Mouse (Mus musculus) cerebellum, adult 11 months (tissue): Measurements from ENCODE around the gene Gfod2.

Source experiments
- DNase-seq: peaks from one replicate; pipeline ENCODE4 v3.0.0; 2022

Gfod2 gene

GRCm38 (mm10) chr8:105702001-105702401 is 56.5 kb downstream of the Gfod2 start:
- peak; percentile 50 for DNase-seq

- DNase-seq, result peak; percentile 95
Measured at GRCm38 (mm10) chr8:105700966-105701824, 57.3 kb downstream of the Gfod2 start, which contains the start of the genes Acd and Pard6a. TSS of gene Acd (minus strand) at chr8:105701102. TSS of gene Pard6a (plus strand) at chr8:105701148.

- DNase-seq, result no peak
Measured at GRCm38 (mm10) chr8:105700566-105700965, 57.9 kb downstream of the Gfod2 start.

DNA sequence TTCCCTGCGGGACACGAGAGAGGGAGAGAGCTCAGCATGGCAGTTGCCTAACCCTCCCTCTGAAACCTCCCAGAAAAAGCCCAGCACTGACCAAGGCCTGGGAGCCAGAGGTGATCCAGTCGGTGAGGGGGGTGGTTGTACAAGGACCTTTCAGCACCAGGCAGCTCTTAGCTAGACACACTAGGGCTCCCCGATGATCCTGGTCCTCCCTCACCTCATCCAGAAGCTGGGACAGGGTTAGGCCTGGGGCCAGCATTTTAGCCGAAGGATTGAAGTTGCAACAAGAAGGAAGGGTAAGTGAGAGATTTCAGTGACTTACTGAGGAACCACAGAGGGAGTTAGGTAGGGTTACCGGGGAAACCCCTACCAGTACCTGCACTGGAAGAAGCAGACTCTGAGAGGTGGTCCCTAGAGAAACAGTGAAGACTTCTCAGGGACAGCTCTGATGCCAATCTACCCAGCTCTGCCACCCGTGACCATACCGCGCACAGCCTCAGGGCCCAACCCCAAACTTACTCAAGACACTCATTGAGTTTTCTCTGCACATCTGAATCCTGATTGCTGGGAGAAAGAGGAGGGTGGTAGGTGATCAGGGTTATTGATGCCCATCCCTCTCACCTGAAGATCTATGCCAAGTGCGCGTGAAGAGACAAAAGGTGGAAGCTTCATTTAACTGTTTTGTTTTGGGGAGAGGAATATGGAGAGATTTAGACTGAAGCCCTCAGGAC is 58.8 kb downstream of the Gfod2 start:
- DNase-seq, result no peak

DNA sequence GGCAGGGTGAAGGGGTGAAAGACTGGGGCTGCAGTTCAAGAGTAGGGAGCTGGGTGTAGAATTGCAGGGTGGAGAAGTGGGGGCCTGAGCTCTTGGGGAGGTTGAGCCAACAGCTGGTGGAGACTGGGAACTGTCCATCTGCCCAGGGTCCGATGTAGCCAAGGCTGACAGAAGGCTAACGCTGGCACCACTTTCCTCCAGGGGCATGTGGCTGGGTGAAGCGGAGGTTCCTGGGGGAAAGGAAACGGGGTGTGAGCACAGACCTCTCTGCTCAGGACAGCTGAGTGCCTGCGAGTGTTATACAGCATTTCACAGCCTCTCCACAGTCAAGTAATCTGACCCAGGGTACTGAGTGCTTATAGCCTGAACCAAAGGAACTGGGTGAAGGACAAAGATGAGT is 59.7 kb downstream of the Gfod2 start:
- no peak for DNase-seq

GRCm38 (mm10) chr8:105697196-105697780 is 61.2 kb downstream of the Gfod2 start:
- DNase-seq, result no peak

- DNase-seq, result no peak
Measured at GRCm38 (mm10) chr8:105695080-105695780, 63.2 kb downstream of the Gfod2 start.

DNA sequence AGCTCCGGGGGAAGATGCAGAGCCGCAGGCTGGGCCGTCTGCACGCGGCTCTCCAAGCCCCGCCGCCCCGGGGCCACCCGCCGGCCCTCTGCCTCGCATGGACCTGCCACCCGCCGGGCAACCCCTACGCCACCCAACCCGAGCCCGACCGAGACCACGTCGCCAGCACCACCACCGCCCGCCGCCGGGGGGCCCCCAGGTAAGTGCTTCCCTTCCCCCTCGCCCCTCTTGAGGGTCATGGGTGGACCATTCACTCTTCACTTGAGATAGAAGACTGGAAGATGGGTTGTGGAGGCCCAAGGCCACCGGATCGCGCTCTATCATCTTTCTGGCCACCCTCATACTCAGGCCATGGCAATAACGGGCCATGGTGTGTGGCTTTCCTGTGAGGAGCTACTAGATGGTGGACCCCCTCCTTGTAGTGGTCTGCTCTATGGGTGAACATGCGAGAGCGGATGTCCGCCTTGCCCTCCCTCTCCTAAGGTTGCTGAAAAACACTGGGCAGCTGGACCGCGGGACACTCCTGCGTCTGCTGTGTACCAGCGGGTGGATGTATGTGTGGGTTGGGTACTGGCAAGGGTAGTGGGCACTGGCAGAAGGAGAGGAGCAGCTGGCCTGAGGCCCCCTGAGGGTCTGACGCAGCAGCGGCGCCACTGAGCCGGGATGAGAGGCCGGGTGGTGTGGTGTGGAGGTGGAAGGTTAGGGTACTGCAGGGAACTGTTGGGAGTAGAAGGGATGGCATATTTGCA is 64.2 kb downstream of the Gfod2 start:
- DNase-seq, result peak; percentile 69

- DNase-seq, result peak; percentile 86
Measured at GRCm38 (mm10) chr8:105693648-105694047, 64.8 kb downstream of the Gfod2 start.

DNA sequence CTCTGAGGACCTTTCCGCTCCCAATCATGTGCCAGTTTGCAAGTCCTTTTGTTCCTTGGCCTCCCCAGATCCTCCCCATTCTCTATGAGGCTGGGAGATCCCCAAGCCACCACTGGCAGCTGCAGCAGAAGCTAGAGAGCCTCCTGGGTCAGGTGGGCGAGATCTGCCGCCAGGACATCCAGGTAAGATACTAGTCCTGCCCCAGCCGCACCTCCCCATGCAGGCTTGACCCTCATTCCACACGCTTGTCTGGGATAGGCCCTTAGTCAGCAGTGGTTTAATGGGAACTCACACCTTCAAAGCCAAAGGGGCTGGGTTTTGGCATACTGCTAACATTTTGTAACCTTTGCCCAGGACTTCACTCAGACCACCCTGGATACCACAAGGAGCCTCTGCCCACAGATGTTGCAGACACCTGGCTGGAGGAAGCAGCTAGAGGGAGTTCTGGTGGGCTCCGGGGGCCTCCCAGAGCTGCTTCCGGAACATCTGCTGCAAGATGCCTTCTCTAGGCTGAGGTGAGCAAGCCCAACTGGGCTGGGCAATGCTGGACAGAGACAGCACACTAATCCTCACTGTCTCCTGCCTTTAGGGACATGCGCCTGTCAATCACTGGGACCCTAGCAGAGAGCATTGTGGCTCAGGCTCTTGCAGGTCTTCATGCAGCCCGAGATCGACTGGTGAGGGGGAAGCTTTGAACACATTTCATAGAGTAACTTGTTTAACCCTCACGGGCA is 65.8 kb downstream of the Gfod2 start:
- DNase-seq, result no peak

DNA sequence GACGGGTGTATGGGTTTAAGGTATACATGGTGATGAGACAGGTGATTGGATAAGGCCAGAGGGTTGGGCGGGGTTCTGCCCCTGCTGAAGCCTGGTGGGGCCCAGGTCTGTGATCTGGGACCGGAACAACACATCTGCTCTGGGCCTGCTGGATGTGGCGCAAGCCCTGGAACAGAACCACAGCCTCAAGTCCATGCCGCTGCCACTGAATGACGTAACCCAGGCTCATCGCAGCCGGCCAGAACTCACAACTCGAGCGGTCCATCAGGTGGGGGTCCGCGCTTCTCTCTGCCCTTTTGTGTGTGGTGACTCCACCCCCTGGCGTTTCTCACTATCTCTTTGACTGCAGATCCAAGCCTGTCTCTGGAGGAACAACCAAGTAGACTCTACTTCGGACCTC is 67.5 kb downstream of the Gfod2 start:
- no peak for DNase-seq

- DNase-seq, result no peak
Measured at GRCm38 (mm10) chr8:105689983-105690360, 68.5 kb downstream of the Gfod2 start.

DNA sequence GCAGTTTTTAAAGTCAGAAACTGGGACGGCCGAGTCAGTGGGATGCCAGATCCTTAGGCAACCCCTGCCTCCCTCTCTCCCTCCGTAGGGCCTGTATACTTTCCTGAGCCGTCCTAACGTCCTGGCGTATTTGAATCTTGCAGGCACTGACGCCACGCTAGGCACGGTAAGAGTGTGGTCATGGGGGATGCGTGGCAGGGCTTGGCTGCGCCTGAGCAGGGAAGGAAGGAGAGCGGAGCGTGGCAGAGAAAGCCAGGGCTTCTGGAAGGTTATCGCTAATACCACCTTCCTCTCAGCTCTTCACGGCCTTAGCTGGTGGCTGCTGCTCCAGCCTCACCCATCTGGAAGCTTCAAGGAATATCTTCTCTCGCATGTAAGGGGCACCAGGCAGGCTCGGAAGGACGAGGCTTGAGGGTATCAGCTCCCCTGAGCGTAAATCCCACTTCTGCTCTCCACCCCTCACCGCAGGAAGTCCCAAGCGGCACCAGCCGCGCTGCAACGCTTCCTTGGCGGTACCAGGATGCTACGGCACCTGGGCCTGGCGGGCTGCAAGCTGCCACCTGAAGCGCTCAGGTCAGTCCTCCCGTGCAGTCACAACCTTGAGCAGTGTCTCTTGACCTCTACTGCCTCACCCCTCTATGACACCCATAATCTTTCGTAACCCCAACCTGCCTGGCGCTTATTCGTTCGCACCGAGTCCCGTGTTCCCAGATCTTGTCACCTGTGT is 69.0 kb downstream of the Gfod2 start:
- DNase-seq, result no peak

DNA sequence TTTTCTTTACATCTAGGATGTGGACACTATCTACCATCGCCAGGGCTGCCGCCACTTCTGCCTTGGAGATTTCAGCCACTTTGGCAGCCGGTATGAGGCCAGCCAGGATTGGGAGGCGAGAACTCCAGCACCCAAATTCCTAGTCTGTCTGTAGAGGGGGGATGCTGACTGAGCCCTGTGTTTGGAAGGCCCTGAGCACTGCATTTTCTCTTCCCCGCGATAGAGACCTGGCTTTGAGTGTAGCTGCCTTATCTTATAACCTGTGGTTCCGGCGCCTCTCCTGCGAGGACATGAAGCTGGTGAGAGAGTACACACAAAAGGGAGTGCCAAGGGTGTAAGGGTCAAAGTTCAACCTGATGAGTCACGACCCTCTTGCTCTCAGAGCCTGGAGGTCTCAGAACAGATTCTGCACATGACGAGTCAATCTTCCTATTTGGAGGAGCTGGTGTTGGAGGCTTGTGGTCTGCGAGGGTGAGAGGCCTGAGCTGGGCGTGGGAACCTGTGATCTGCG is 70.2 kb downstream of the Gfod2 start:
- no peak for DNase-seq

- no peak for DNase-seq
Measured at GRCm38 (mm10) chr8:105687512-105687911, 71.0 kb downstream of the Gfod2 start.

DNA sequence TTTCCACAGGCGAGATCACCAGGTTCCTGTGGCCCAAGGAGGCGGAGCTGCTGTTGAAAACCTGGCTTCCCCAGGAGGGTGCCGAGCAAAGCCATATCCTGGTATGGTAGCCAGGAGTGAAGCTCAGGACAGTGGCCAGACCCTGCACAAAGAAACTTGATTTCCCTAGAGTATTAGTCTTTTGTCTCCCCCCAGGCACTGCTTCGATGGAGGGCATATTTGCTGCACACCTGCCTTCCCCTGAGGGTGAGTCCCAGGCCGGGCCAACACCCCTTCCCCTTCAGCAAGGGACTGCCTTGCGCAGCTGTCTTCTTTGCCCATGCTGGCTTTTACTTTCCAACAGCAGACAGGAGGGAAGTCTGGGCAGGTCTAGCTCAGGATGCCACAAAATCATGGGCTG is 71.9 kb downstream of the Gfod2 start:
- no peak for DNase-seq

DNA sequence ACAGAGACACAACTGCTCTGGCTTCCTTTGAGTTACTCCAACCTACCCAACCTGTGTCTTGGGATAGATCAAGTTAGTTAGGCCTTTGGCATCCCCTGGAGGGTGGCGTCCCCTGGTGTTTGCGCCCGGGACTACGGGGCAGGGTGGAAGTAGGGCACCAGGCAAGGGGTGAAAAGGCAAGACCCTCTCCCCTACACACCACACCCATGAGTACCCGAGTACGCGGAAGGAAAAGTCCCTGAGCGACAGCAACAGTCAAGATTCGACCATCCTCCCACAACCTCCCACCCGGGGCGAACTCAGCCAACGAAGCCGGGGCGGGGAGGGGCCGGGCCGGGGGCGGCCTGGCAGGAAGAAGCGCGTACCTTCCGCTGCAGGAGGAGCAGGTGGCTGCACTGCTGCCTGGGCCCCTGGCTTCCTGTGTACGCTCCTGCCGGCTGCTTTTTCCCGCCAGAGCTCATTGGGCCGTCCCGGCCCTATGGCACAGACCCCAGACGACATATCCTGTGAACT is 72.6 kb downstream of the Gfod2 start, which contains the start of gene Carmil2:
Carmil2 (plus strand) TSS at position 479 of the 513 bp plus-strand sequence.
- DNase-seq, result peak; percentile 36

DNA sequence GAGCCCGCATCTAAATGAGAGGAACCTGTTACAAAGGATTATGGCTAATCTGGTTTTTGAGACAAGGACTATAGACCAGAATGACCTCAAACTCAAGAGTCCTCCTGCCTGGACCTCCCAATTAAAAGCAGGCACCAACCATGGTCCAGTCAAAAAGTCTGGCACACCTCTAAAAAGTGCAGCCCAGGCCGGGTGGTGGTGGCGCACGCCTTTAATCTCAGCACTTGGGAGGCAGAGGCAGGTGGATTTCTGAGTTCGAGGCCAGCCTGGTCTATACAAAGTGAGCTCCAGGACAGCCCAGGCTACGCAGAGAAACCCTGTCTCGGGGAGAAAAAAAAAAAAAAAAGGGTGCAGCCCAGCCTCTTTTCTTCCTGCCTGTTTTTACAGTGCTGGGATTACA is 73.1 kb downstream of the Gfod2 start:
- DNase-seq, result no peak

DNA sequence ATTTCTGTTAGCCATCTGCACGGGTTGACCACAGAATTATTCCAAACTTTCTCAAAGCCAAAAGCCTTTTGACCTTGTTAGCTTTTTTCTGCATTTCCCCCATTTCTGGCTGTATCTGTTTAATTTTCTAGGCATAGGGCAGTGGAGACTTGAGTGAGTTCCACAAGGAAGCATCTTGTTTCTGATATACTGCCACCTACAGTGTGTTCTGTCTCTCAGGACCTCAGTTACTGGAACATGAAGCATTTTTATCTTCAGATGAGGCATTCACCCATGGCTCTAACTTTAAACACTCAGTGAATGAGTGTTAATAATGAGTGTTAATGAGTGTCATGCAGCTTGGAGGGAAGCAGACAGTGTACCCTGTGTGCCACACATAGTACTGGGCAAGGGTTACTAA is 80.6 kb downstream of the Gfod2 start:
- no peak for DNase-seq
